Mouse (Mus musculus) megakaryocyte, embryonic 14.5 days (primary cell): ENCODE measurements around the gene Mroh2a. TPM values are rescaled to one million over a fixed set of nuclear protein-coding genes. Genes with fewer than 3 reads are reported as not detected.
A peak's percentile ranks its signal among the peaks of the same experiment; 100 is the strongest.

Experiments used
- H3K27me3 ChIP-seq: replicated peaks from 2 replicates; pipeline ENCODE3; 2012; ENCODE audit warnings: inconsistent platforms
- H3K36me3 ChIP-seq: replicated peaks from 2 replicates; pipeline ENCODE3; 2012; ENCODE audit warnings: low read length, inconsistent platforms, mixed read lengths
- H3K4me1 ChIP-seq: 2 replicates; pipeline ENCODE4 v1.6.1; 2012; ENCODE audit warnings: inconsistent platforms
- H3K4me3 ChIP-seq: replicated peaks from 2 replicates; pipeline ENCODE3; 2012; ENCODE audit warnings: moderate library complexity, mild to moderate bottlenecking, inconsistent platforms
- H3K9me3 ChIP-seq: 2 replicates; pipeline ENCODE4 v1.6.1; 2012; ENCODE audit warnings: inconsistent platforms
- FLI1 ChIP-seq: IDR thresholded peaks from 2 replicates; pipeline ENCODE4 v1.6.1; 2012; ENCODE audit warnings: low read length, inconsistent platforms, mixed read lengths
- GATA1 ChIP-seq: IDR thresholded peaks from 3 replicates; pipeline ENCODE4 v1.6.1; 2012; ENCODE audit warnings: mixed read lengths, low read length, inconsistent platforms, borderline replicate concordance
- polyA plus RNA-seq: library from polyadenylated mRNA; stranded (reverse); fragments of >175 nt; gene quantifications from 2 replicates; pipeline ENCODE4 v1.2.3, GENCODE M21; 2012; ENCODE audit warnings: low replicate concordance; ENCODE audit not compliant: insufficient read depth

Mroh2a gene
- polyA plus RNA-seq, 1 experiment = not detected

- TF ChIP-seq GATA1 = no peak
- Histone ChIP-seq H3K9me3 (peaks cover 18% of the 10 kb centered on the region), H3K27me3 (peaks cover 2% of the 10 kb centered on the region), H3K4me3 (no peak overlapping the region), H3K36me3 (peaks cover 9% of the 10 kb centered on the region), H3K4me1 (peaks cover 48% of the 10 kb centered on the region)
Observed at GRCm38 (mm10) chr1:88280006-88280690, 53.4 kb downstream of the Mroh2a start.

DNA sequence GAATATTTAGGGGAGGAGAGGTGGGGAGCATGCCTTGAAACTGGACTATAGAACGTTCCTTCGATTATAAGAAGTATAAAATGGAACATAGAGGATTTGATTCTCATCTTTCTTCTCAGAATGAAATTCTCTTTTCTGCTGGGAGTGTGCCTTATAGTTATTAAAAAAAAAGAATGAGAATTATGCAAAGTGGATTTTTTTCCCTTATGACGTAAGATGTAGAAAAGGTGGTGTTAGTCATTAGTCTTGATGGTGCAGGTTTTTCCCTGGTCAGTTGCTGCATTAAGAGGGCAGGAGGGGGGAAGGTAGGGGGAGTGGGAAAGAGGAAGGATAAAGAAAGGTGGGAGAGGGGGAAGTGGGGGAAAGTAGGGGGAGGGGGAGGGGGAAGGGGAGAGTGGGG lies 55.5 kb downstream of the Mroh2a start:
- TF ChIP-seq GATA1 (no peak), FLI1 (no peak)
- Histone ChIP-seq H3K9me3 (peaks cover 26% of the 10 kb centered on the region), H3K27me3 (peaks cover 10% of the 10 kb centered on the region), H3K4me1 (peaks cover 32% of the 10 kb centered on the region), H3K36me3 (no peaks in the 10 kb centered on the region), H3K4me3 (no peak overlapping the region)

GRCm38 (mm10) chr1:88283376-88284227 lies 56.8 kb downstream of the Mroh2a start:
- no peaks in the 10 kb centered on the region for H3K36me3 ChIP-seq
- H3K27me3 ChIP-seq = peaks cover 10% of the 10 kb centered on the region
- H3K4me3 ChIP-seq = no peak overlapping the region
- TF ChIP-seq FLI1 (no peak), GATA1 (no peak)
- H3K9me3 ChIP-seq = peaks cover 26% of the 10 kb centered on the region
- H3K4me1 ChIP-seq = peaks cover 25% of the 10 kb centered on the region

- Histone ChIP-seq H3K27me3 (peaks cover 10% of the 10 kb centered on the region), H3K4me3 (peak overlapping the region; percentile 2), H3K36me3 (no peaks in the 10 kb centered on the region), H3K4me1 (peaks cover 18% of the 10 kb centered on the region), H3K9me3 (peaks cover 26% of the 10 kb centered on the region)
- TF ChIP-seq FLI1 (no peak), GATA1 (peak; percentile 9; the same call in 1 of the 3 replicates)
Observed at GRCm38 (mm10) chr1:88284228-88284945, 57.6 kb downstream of the Mroh2a start.

GRCm38 (mm10) chr1:88284946-88285320 lies 58.1 kb downstream of the Mroh2a start:
- peaks cover 12% of the 10 kb centered on the region for H3K4me1 ChIP-seq
- peaks cover 26% of the 10 kb centered on the region for H3K9me3 ChIP-seq
- no peak overlapping the region for H3K4me3 ChIP-seq
- peaks cover 10% of the 10 kb centered on the region for H3K27me3 ChIP-seq
- TF ChIP-seq GATA1 (no peak), FLI1 (no peak)
- H3K36me3 ChIP-seq = no peaks in the 10 kb centered on the region

GRCm38 (mm10) chr1:88285652-88286051 lies 58.9 kb downstream of the Mroh2a start:
- no peak for TF ChIP-seq GATA1
- TF ChIP-seq FLI1 = no peak
- Histone ChIP-seq H3K36me3 (no peaks in the 10 kb centered on the region), H3K4me1 (peaks cover 9% of the 10 kb centered on the region), H3K9me3 (peaks cover 26% of the 10 kb centered on the region), H3K4me3 (no peak overlapping the region), H3K27me3 (peaks cover 10% of the 10 kb centered on the region)

DNA sequence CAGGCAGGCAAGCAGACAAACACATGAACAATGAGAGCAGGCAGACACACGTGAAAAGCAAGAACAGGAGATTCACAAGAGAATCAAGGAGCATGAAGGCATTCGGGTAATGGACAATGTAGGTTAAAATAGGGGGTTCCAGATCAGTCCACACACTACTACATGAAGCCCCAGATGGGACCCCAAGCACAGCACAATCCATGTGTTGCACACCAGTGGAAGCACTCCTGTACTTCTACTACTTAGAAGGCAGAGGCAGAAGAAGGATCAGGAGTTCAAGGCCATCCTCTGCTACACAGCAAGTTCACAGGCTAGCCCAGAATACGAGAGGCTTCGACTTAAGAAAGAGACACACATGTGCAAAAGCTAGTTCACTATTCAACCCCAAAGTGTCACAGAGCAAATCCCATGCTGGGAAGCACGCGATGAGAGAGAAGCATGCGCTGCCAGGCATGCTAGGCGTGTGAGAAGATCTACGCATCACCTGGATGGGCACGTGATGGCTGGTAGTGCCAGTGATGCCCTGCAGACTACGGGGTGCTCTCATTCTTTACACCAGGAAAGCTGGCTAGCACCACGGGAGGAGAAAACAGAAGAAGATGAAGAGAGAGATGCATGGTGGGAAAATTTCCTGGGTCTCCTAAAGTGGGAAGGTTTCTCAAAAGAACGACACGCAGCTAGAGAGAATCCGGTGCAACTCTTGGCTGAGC lies 59.5 kb downstream of the Mroh2a start:
- no peak for TF ChIP-seq GATA1
- TF ChIP-seq FLI1 = no peak
- Histone ChIP-seq H3K9me3 (peaks cover 24% of the 10 kb centered on the region), H3K4me1 (peaks cover 9% of the 10 kb centered on the region), H3K36me3 (no peaks in the 10 kb centered on the region), H3K27me3 (peaks cover 10% of the 10 kb centered on the region), H3K4me3 (peak overlapping the region; percentile 8)

DNA sequence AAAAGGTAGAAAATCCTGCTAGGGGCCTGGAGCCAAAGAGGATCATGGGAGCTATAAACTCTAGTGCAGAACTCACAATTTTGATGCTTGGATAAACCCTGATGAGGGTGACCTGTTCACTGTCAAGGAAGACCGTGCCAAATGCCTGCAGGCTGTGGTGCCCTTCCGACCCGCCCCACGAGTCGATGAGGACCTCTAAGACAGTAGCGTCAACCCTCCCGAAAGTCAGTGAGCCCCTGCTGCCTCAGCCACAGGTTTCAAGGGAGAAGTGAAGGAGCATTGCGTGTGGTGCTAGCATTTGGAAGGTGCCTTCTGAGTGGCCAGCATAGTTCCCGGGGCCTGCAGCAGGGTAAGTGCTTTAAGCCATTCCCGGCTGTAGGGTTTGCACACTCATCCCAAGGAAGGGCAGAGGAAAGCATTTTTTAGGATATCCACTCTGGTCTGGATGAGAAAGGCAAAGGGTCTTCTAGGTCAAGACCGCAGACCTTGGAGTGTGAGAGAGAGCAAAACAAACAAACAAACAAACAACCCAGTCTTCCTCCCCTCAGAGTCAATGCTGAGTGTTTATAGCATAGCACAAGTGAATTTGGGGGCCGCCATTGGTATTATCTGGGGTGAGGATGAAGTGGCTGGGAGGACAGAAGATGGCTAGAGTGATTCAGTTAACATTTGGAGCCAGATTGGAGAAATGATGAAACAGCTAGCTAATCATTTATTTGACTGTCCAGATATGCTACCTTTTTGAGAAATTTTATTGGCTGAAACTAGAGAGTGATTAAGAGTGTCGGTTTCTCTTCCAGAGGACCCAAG lies 60.3 kb downstream of the Mroh2a start:
- Histone ChIP-seq H3K36me3 (no peaks in the 10 kb centered on the region), H3K9me3 (peaks cover 25% of the 10 kb centered on the region), H3K4me3 (no peak overlapping the region), H3K27me3 (peaks cover 10% of the 10 kb centered on the region), H3K4me1 (peaks cover 9% of the 10 kb centered on the region)
- no peak for TF ChIP-seq GATA1
- TF ChIP-seq FLI1 = no peak

- Histone ChIP-seq H3K9me3 (peaks cover 27% of the 10 kb centered on the region), H3K4me3 (no peak overlapping the region), H3K4me1 (peaks cover 9% of the 10 kb centered on the region), H3K36me3 (no peaks in the 10 kb centered on the region), H3K27me3 (peaks cover 10% of the 10 kb centered on the region)
- no peak for TF ChIP-seq FLI1
- no peak for TF ChIP-seq GATA1
Observed at GRCm38 (mm10) chr1:88287697-88287980, 60.9 kb downstream of the Mroh2a start.
